Mouse (Mus musculus) fibroblast of lung, adult 2 months (primary cell): Measurements from ENCODE around the gene Kat2b.
"Not testable (repeated sequence)": the region's sequence is repeated elsewhere in the genome, so short reads cannot be mapped to it uniquely, and the experiment has no call there.

Experiments used
- DNase-seq: peaks from one replicate; pipeline ENCODE4 v3.0.0-alpha.2; 2011; ENCODE audit warnings: low read depth

The Kat2b gene

GRCm38 (mm10) chr17:53566161-53566918, at the start of gene Kat2b:
Gene Kat2b (plus strand): TSS chr17:53566861.
- no peak for DNase-seq

- no peak for DNase-seq
Observed at GRCm38 (mm10) chr17:53519364-53519763, 47.3 kb upstream of the Kat2b start.

- no peak for DNase-seq
Observed at GRCm38 (mm10) chr17:53520509-53520908, 46.2 kb upstream of the Kat2b start.

GRCm38 (mm10) chr17:53528034-53528433, 38.6 kb upstream of the Kat2b start:
- no peak for DNase-seq

- no peak for DNase-seq
Observed at GRCm38 (mm10) chr17:53531160-53531559, 35.5 kb upstream of the Kat2b start.

- DNase-seq = no peak
Observed at GRCm38 (mm10) chr17:53532425-53532824, 34.2 kb upstream of the Kat2b start.

GRCm38 (mm10) chr17:53539351-53539750, 27.3 kb upstream of the Kat2b start, which contains the start of gene Pp2d1:
Gene Pp2d1 (minus strand): TSS chr17:53539451.
- DNase-seq = not testable (repeated sequence)

GRCm38 (mm10) chr17:53542536-53542935, 24.1 kb upstream of the Kat2b start:
- DNase-seq = no peak

- DNase-seq = peak; percentile 58
Observed at GRCm38 (mm10) chr17:53543591-53544324, 22.9 kb upstream of the Kat2b start.

- no peak for DNase-seq
Observed at GRCm38 (mm10) chr17:53551306-53552299, 15.1 kb upstream of the Kat2b start.

GRCm38 (mm10) chr17:53554088-53554487, 12.6 kb upstream of the Kat2b start:
- DNase-seq = no peak

- no peak for DNase-seq
Observed at GRCm38 (mm10) chr17:53554813-53555212, 11.8 kb upstream of the Kat2b start.

GRCm38 (mm10) chr17:53557443-53557842, 9.2 kb upstream of the Kat2b start:
- no peak for DNase-seq

GRCm38 (mm10) chr17:53559646-53560045, 7.0 kb upstream of the Kat2b start:
- no peak for DNase-seq

- DNase-seq = no peak
Observed at GRCm38 (mm10) chr17:53561458-53562029, 5.1 kb upstream of the Kat2b start.

GRCm38 (mm10) chr17:53564837-53565236, 1.8 kb upstream of the Kat2b start:
- no peak for DNase-seq

- DNase-seq = no peak
Observed at GRCm38 (mm10) chr17:53566919-53567345, 271 bp downstream of the Kat2b start.

GRCm38 (mm10) chr17:53567346-53568101, 863 bp downstream of the Kat2b start:
- DNase-seq = no peak

GRCm38 (mm10) chr17:53568118-53568517, 1.5 kb downstream of the Kat2b start:
- DNase-seq = no peak

GRCm38 (mm10) chr17:53568734-53569386, 2.2 kb downstream of the Kat2b start:
- no peak for DNase-seq
